Mouse (Mus musculus) lung, embryonic 15.5 days (tissue): ENCODE measurements around the gene 0610012G03Rik. TPM values are rescaled to one million over a fixed set of nuclear protein-coding genes. Genes with fewer than 3 reads are reported as not detected.

Experiments
- ATAC-seq: fragments of 200-750 bp; cut with Nextera tagmentation; 2 replicates; pipeline ENCODE4 v1.8.0; 2017; ENCODE audit warnings: moderate number of reproducible peaks, borderline replicate concordance; ENCODE audit not compliant: low FRiP score, low TSS enrichment; ENCODE audit errors: extremely low read depth
- H3K27ac ChIP-seq: fragments of 300-500 bp; sonication (generic); 2 replicates; pipeline ENCODE4 v1.5.1; 2015; ENCODE audit warnings: moderate library complexity, mild to moderate bottlenecking, inconsistent platforms
- H3K27me3 ChIP-seq: fragments of 300-500 bp; sonication (generic); 2 replicates; pipeline ENCODE4 v1.6.1; 2015; ENCODE audit warnings: inconsistent platforms
- H3K36me3 ChIP-seq: fragments of 300-500 bp; sonication (generic); 2 replicates; pipeline ENCODE4 v1.6.1; 2015; ENCODE audit warnings: inconsistent platforms
- H3K4me1 ChIP-seq: fragments of 300-500 bp; sonication (generic); 2 replicates; pipeline ENCODE4 v1.6.1; 2015; ENCODE audit warnings: inconsistent platforms
- H3K4me2 ChIP-seq: fragments of 300-500 bp; sonication (generic); 2 replicates; pipeline ENCODE4 v1.6.1; 2015; ENCODE audit warnings: inconsistent platforms, mild to moderate bottlenecking, moderate library complexity
- H3K4me3 ChIP-seq: fragments of 300-500 bp; sonication (generic); 2 replicates; pipeline ENCODE4 v1.5.1; 2015; ENCODE audit warnings: mild to moderate bottlenecking, inconsistent platforms
- H3K9ac ChIP-seq: fragments of 300-500 bp; sonication (generic); 2 replicates; pipeline ENCODE4 v1.6.1; 2015; ENCODE audit warnings: inconsistent platforms
- H3K9me3 ChIP-seq: fragments of 300-500 bp; sonication (generic); 2 replicates; pipeline ENCODE4 v1.6.1; 2016; ENCODE audit warnings: inconsistent platforms
- WGBS: fragments of 180-500 bp; shearing (Covaris S2); methylation state at CpG from one replicate; pipeline ENCODE4 v1.1.7; 2015; 5-methylcytosine and 5-hydroxymethylcytosine counted together
- polyA plus RNA-seq: library from polyadenylated mRNA; unstranded; fragments of >200 nt; fragmentation: Nextera tagmentation; extraction: Ambion mirVana; gene quantifications from 2 replicates; pipeline ENCODE4 v1.2.1, GENCODE M21; 2015

The 0610012G03Rik gene
- polyA plus RNA-seq, 1 experiment from 2014 or later, result 75.7 TPM

DNA sequence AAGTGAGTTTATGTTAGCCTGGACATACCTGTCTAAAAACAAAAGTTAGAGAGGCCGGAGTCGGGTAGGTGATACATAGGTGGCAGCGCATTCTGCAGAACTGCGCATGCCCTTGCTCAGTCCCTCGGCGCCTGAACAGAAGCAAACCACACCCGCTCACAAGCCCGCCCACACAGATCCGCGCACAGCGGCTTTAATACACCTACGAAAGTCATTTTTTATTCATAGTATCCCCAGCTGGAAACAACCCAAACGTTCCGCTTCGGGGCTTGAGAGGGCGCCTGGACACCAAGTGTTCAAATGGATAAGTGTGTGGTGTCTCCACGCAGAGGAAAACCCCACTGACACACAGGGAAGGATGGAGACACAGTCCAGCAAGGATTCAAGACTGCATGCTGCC is 17.0 kb downstream of the 0610012G03Rik start:
- WGBS, result 53% methylated on average over 17 of the region's 17 CpGs
- H3K4me2 ChIP-seq, result no peak overlapping the region

DNA sequence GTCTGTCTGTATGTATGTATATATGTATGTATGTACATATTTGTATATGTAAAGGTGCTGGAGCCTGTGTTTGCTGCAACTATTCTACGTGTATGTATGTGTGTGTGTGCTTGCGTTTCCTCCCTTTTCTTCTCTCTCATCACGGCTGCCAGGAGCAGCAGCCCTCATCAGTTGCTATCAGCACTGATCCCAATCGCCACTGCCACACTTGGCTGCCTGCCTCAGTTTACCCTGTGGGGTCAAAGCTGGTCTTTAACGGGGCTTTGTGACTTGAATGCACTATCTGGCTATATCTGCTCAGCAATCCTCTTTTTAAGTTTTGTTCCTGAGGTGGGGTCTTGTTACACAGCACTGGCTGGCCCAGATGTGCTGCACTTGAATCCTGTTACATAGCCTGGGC is 20.9 kb downstream of the 0610012G03Rik start:
- H3K4me1 ChIP-seq, result peaks cover under 1% of the 10 kb centered on the region; the same call in 1 of the 2 replicates
- 79% methylated on average over 5 of the region's 5 CpGs for WGBS
- no peak overlapping the region for H3K4me2 ChIP-seq
- no peak overlapping the region for H3K4me3 ChIP-seq
- H3K9me3 ChIP-seq, result no peaks in the 10 kb centered on the region
- H3K27ac ChIP-seq, result no peak overlapping the region
- H3K9ac ChIP-seq, result no peak overlapping the region
- H3K27me3 ChIP-seq, result 0 out of 2 replicates have a peak, but pooled peaks cover 3% of the 10 kb centered on the region
- no peak for ATAC-seq
- no peaks in the 10 kb centered on the region for H3K36me3 ChIP-seq

More for the DNA sequence above, 17.0 kb downstream of the 0610012G03Rik start:
- H3K9me3 ChIP-seq, result no peaks in the 10 kb centered on the region
- H3K4me3 ChIP-seq, result no peak overlapping the region
- no peaks in the 10 kb centered on the region for H3K36me3 ChIP-seq
- no peak overlapping the region for H3K9ac ChIP-seq
- H3K27ac ChIP-seq, result no peak overlapping the region
- H3K27me3 ChIP-seq, result peaks cover 38% of the 10 kb centered on the region
- no peak for ATAC-seq
- peaks cover 26% of the 10 kb centered on the region for H3K4me1 ChIP-seq

DNA sequence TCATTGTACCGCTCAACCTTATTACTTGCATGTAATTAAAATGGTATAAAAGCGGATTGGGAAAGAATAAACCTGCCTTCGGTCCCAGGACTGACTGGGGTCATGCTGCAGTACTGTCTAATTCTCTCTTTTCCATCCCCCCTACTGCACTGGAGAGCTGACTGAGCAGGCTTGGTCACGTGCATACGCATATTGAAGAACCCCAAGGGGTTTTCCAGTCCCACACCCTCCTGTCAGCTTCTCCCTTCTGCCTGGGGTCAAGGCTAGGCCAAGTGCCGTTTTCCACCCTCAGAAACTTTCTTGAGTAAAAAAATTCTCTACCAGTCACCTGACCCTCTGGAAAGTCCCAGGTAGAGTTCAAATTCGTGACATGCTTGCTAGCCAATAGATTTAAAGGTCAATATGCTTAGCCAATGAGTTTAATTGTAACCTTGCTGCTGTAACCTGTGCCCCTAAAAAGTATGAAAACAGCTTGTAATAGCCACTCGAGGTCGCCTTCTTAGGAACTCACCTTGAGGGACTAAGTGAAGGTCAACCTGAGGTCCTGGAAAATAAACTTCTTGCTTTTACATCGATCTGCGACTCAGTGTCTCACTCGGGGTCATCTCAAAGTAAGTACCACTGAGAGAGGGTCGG is 21.6 kb downstream of the 0610012G03Rik start:
- ATAC-seq, result no peak
- Histone ChIP-seq H3K4me1 (no peaks in the 10 kb centered on the region), H3K9me3 (no peaks in the 10 kb centered on the region), H3K27ac (no peak overlapping the region), H3K27me3 (0 out of 2 replicates have a peak, but pooled peaks cover 3% of the 10 kb centered on the region), H3K36me3 (no peaks in the 10 kb centered on the region), H3K9ac (no peak overlapping the region), H3K4me3 (no peak overlapping the region), H3K4me2 (no peak overlapping the region)
- 72% methylated on average over 13 of the region's 13 CpGs for WGBS

DNA sequence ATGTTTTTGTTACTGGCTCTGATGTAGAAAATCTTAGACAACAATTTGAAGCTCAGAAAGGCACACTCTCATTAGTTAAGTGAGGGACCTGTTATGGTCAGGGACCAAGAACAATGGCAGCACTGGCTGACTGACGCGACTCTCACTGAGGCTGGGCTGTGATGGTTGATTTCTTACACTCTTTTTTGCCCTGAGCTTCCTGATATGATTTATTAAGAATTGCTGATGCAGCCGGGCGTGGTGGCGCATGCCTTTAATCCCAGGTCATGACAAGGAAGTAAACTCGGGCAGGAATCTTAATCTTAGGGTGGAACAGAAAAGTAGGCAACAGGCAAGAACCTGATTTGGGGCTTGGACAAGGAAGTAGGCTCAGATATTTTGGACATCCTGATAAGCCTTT is 22.2 kb downstream of the 0610012G03Rik start:
- Histone ChIP-seq H3K36me3 (no peaks in the 10 kb centered on the region), H3K4me3 (no peak overlapping the region), H3K4me2 (no peak overlapping the region), H3K27ac (no peak overlapping the region), H3K9ac (no peak overlapping the region), H3K4me1 (no peaks in the 10 kb centered on the region), H3K9me3 (no peaks in the 10 kb centered on the region), H3K27me3 (no peaks in the 10 kb centered on the region)
- no peak for ATAC-seq
- WGBS, result 72% methylated on average over 6 of the region's 6 CpGs

DNA sequence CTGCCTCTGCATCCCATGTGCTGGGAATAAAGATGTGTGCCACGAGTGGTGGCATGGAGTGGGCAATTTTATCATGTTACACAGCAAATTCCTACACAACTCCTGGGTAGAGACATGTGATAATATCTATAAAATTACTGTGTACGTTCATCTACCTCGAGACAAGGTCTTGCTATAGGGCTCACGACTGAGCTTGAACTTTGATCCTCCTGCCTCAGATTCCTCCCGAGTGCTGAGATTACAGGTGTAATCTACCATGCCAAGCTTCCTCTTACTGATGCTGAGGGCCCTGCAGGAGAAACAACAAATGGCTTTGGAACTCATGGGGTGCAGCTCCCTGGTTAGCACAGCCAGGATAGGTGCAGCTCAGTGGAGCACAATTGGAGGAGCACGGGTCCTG is 23.9 kb downstream of the 0610012G03Rik start:
- Histone ChIP-seq H3K36me3 (no peaks in the 10 kb centered on the region), H3K4me1 (no peaks in the 10 kb centered on the region), H3K4me2 (no peak overlapping the region), H3K27me3 (no peaks in the 10 kb centered on the region), H3K4me3 (no peak overlapping the region), H3K27ac (no peak overlapping the region), H3K9ac (no peak overlapping the region), H3K9me3 (no peaks in the 10 kb centered on the region)
- ATAC-seq, result no peak
- WGBS, result 78% methylated on average over 6 of the region's 6 CpGs

DNA sequence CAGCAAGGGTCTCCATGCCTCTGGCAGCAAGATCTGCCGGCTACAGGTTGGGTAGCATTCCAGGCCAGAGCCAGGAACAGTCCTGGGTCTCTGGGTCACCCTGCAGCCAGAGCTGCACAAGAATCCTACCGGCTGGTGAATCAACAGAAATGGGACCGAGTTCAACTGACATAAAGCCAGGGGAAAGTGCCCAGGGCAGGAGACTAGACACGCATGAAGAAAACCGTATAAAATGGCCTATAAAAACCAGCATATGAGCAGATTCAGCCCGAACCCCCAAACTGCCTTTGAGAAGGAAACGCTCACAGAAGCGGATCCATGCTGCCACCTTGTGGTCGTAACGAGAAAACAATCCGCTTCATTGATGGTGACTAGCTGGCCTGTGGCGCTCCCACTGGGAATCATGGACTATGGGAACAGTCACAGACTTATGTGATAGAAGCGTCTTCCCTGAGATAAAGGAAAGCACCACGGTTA is 30.0 kb downstream of the 0610012G03Rik start:
- no peak overlapping the region; the same call in 1 of the 2 replicates for H3K4me3 ChIP-seq
- ATAC-seq, result peak; percentile 42; the same call in 1 of the 2 replicates
- peak overlapping the region; percentile 29; the same call in 1 of the 2 replicates for H3K9ac ChIP-seq

DNA sequence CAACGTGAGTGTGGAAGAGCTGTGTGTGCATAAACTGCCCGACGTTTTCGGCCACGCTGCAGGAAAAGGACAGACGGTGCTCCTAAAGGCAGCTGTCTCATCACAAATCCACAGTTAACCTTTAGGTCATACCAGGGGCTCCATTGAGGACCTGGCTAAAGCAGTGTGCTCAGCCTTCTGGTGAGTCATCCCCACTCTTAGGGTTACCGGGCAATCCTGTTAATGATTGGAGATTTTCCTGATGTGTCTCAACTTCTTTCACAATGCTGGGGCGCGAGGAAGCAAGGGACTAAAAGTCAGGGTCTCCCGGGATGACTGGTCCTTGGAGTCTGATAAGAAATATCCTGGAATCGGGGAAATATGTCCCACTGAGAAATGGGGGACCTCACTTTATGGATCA is 30.5 kb downstream of the 0610012G03Rik start:
- H3K9ac ChIP-seq, result 0 out of 2 replicates have a peak overlapping the region, but pooled peaks have one; percentile 29
- 46% methylated on average over 11 of the region's 11 CpGs for WGBS
- ATAC-seq, result no peak
- H3K4me3 ChIP-seq, result no peak overlapping the region
- H3K9me3 ChIP-seq, result no peaks in the 10 kb centered on the region
- H3K4me2 ChIP-seq, result peak overlapping the region; percentile 44
- H3K27me3 ChIP-seq, result no peaks in the 10 kb centered on the region
- no peak overlapping the region for H3K27ac ChIP-seq
- H3K36me3 ChIP-seq, result no peaks in the 10 kb centered on the region
- peaks cover 4% of the 10 kb centered on the region; the same call in 1 of the 2 replicates for H3K4me1 ChIP-seq

More for the DNA sequence above, 30.0 kb downstream of the 0610012G03Rik start:
- Histone ChIP-seq H3K36me3 (no peaks in the 10 kb centered on the region), H3K9me3 (no peaks in the 10 kb centered on the region), H3K27ac (no peak overlapping the region), H3K27me3 (no peaks in the 10 kb centered on the region), H3K4me1 (peaks cover 4% of the 10 kb centered on the region; the same call in 1 of the 2 replicates), H3K4me2 (peak overlapping the region; percentile 44)
- 3% methylated on average over 14 of the region's 14 CpGs for WGBS

DNA sequence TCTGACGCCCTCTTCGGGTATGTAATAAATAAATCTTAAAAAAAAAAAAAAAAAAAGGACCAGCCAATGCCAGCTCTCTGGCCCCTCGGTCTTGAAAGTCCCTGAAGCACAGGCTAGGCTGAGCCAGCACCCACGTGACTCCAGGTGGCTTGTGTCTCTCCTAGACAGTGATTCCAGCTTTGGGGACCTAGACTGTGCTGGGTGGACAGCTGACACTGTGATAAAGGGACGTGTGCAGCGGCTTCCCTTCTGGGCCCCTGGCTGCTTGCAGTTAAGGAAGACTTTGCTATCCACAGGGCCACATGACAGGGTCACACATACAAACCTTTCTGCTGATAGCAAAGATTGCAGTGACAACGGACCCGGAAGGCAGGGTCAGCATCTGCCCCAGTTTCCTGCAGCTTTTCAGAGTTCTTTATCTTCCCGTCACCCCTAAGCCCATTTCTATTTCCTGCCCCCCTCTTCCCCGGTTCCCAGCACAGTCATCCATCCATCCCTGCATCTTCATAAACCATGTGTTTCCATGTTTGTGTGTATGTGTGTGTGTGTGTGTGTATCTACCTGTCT is 37.9 kb downstream of the 0610012G03Rik start:
- Histone ChIP-seq H3K4me2 (no peak overlapping the region), H3K27ac (no peak overlapping the region), H3K36me3 (no peaks in the 10 kb centered on the region), H3K9me3 (no peaks in the 10 kb centered on the region), H3K27me3 (peaks cover 9% of the 10 kb centered on the region), H3K4me1 (peaks cover 10% of the 10 kb centered on the region; the same call in 1 of the 2 replicates), H3K4me3 (no peak overlapping the region), H3K9ac (no peak overlapping the region)
- ATAC-seq, result no peak
- WGBS, result 41% methylated on average over 10 of the region's 10 CpGs

DNA sequence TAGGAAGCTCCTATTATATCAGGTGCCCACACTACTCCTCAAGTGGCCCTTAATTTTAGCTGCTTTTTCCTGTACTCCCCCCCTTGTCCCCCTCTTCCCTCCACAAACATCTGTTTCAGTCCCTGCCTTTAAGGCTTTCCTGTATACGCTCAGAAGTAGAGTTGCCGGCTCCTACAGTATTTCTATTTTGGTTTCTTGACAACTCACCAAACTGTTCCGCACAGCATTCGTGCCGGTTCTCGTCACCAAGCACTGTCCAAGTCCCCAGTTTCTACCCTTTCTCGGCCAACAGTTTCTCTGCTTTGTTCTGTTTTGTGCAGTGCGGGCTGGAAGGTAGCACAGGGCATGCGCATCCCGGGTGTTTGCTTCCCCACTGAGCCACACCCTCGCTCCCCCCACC is 39.3 kb downstream of the 0610012G03Rik start:
- H3K4me1 ChIP-seq, result peaks cover 10% of the 10 kb centered on the region; the same call in 1 of the 2 replicates
- peak overlapping the region; percentile 29 for H3K4me2 ChIP-seq
- H3K27me3 ChIP-seq, result peaks cover 9% of the 10 kb centered on the region
- H3K36me3 ChIP-seq, result no peaks in the 10 kb centered on the region
- no peaks in the 10 kb centered on the region for H3K9me3 ChIP-seq
- WGBS, result 56% methylated on average over 11 of the region's 11 CpGs
- ATAC-seq, result no peak
- no peak overlapping the region for H3K27ac ChIP-seq
- H3K9ac ChIP-seq, result no peak overlapping the region
- no peak overlapping the region for H3K4me3 ChIP-seq

DNA sequence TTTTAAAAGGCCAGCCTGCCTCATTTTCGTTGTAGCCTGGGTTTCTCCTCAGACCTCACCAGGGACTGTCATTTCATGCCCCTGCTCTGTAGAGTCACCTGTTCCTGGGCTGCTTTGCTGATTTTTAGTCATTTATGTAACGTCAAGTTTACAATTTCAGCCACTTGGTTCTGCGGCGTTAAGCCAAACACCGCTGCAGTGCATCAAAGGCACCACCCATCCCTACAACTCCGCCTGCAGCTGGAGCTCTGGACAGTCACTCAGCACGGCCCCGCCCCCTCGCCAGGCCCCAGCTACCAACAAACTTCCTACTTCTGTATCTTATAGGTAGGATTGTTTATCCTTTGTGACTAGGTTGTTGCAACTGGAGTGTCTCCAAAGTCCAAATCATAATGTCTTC is 41.4 kb downstream of the 0610012G03Rik start:
- peak overlapping the region; percentile 14; the same call in 1 of the 2 replicates for H3K4me3 ChIP-seq
- no peak for ATAC-seq

DNA sequence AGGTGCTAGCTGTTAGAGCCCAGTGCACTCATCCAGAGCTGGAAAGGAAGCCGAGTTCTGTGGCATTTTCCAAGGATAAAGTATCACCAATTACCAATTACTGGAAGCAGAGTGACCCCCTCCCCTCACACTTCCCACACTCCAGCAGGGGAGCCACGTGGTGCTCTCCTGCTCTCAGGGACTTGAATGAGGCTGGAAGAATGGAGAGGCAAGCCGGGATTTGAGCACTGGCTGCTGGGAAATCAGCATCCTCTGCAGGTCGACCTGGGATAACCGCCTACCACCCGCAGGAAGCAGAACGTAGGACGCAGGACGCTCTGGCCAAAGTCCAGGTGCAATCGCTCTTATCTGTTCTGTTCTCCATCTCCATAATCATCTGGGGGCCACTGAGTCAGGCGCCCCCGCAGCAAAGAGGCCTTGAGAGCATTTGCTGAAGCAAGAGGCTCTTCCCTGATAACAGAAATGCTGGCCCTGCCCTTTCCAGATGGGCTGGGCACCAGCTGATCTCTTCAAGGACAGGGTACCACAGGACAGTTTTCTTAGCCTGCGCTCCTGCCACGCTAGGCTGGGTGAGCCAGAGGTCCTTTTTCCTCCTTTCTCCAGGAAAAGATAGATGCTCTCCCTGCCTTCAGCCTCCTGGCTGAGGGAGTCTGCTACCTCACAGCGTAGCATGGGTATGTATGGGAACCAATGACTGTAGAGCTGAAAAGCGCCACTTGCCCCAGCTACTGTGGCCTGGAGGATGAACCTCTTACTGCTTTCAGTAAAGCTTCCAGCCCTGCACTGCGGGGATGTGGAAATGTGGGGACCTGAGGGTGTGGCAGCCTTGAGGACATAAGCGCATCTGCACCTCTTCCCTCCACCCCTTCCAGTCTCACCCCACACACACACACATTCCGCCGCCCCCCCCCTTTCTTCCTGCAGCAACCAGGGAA is 42.1 kb downstream of the 0610012G03Rik start:
- Histone ChIP-seq H3K9ac (no peak overlapping the region), H3K4me3 (no peak overlapping the region)
- WGBS, result 38% methylated on average over 20 of the region's 20 CpGs

More for the DNA sequence above, 41.4 kb downstream of the 0610012G03Rik start:
- Histone ChIP-seq H3K27ac (no peak overlapping the region), H3K9me3 (no peaks in the 10 kb centered on the region), H3K4me2 (peak overlapping the region; percentile 45), H3K4me1 (peaks cover 10% of the 10 kb centered on the region; the same call in 1 of the 2 replicates), H3K9ac (no peak overlapping the region), H3K36me3 (no peaks in the 10 kb centered on the region), H3K27me3 (peaks cover 9% of the 10 kb centered on the region)
- WGBS, result 8% methylated on average over 9 of the region's 9 CpGs

More for the DNA sequence above, 42.1 kb downstream of the 0610012G03Rik start:
- Histone ChIP-seq H3K36me3 (no peaks in the 10 kb centered on the region), H3K4me1 (peaks cover 10% of the 10 kb centered on the region; the same call in 1 of the 2 replicates), H3K4me2 (peak overlapping the region; percentile 45), H3K27ac (no peak overlapping the region), H3K9me3 (no peaks in the 10 kb centered on the region), H3K27me3 (peaks cover 9% of the 10 kb centered on the region)
- ATAC-seq, result no peak
